Mouse (Mus musculus): ENCODE data around the gene Thegl.

Gene Thegl

DNA sequence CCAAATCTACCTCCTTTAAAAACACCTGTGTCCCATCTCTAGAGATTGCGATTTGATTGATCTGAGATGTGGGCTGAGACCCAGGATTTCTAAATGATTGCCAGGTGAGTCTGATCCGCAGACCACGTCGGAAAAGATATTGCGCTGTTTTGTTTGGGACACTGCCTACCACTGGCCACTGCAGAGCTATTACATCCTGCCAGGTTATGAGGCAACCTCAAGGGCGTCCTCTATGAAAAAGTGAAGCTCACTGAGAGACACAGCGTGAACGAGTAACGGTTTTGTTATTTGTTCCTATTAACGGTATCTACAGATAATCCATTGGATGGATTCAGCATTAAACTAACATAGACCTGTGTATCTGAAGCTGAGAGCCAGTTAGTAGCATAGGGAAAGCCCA is 22.6 kb downstream of the Thegl start:
- in situ Hi-C loops (cut with MboI; ENCODE audit: unreplicated experiment in 2 of 2) = no loop called here

GRCm38 (mm10) chr5:77039391-77039790 is 23.6 kb downstream of the Thegl start:
- in situ Hi-C loops (cut with MboI; ENCODE audit: unreplicated experiment in 2 of 2) = no loop called here

DNA sequence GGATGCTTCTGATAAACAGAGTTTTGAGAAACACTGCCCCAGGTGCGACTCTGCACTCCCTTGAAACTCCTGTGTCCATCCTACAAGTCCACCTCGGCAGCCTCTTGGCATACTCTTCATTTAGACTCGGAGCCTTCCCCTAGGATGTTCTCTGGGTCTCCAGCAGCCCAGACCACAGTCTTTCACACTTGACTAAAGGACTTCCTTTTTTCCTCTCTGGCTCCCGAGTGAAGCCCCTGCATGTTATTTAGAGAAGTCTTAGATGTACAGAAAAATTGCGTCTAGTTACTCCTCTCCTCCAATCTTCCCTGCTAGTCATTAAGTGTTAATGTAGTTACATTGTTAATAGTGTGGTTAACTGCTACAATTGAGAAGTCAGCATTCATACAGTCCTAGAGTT is 28.5 kb downstream of the Thegl start:
- in situ Hi-C loops (cut with MboI; ENCODE audit: unreplicated experiment in 2 of 2) = no loop called here

DNA sequence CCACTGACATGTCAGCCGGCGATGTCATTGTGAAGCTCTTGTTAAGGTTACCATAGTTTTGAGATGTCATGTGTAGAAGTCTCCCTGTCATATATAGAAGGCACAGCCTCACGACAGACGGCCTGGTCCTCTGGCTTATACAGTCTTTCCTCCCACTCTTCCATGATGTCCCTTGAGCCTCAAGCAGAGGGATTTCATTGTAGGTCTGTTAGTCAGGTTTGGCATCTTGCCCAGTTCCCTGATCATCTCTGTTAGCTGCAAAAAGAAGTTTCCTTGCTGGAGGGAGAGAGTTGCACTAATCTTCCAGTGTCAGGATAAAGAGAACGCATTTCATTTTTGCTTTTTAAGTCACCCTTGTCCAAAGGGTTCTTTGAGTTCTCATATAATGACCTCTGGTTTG is 36.8 kb downstream of the Thegl start:
- in situ Hi-C loops (cut with MboI; ENCODE audit: unreplicated experiment in 2 of 2) = no loop called here

DNA sequence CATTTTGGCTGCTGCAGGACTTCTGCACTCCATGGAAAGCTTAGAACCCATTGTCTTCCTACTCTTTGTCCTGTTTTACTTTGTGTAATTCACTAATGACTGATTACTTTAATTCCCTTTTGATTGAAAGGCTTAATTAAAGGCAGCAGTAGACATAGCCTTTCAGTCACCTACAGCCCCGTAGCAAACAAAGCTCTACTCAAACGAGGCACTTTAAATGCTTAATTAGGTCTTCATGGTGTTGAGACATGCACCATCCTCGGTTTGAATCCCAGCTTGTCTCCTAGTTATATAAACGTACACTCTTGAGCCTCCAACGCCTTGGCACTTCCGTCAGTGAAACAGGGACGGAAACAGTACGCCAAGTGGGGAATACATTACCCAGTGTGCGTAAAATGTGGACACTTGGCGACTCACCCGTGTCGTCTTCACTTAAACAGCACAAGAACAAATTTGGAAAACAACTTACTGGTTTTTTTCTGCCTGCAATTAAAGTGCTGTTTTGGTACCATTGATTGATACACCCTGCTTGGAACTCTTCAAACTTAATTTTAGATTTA is 41.1 kb downstream of the Thegl start:
- in situ Hi-C loops (cut with MboI; ENCODE audit: unreplicated experiment in 2 of 2) = no loop called here

GRCm38 (mm10) chr5:77060363-77060762 is 44.5 kb downstream of the Thegl start:
- in situ Hi-C loops (cut with MboI; ENCODE audit: unreplicated experiment in 2 of 2) = no loop called here

GRCm38 (mm10) chr5:77061372-77062038 is 45.7 kb downstream of the Thegl start:
- in situ Hi-C loops (cut with MboI; ENCODE audit: unreplicated experiment in 2 of 2) = no loop called here

DNA sequence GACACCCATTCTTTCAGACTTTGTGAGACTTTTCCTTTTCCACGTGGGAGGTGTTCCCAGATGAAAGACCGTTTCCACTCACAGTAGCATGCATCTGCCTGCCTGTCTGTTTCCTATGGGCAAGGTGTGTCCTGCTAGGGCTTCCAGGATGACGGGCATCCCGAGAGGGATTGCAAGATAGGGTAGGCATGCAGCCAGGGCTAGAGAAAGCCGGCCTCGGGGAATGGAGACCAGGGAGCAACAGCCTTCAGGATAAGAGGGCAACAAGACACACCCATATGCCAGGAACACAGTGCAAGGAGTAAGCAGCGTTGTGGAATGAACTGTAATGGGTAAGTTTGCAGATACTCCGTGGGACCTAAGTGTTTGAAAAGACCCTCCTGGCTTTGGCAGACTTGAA is 51.5 kb downstream of the Thegl start:
- in situ Hi-C loops (cut with MboI; ENCODE audit: unreplicated experiment in 2 of 2) = no loop called here

GRCm38 (mm10) chr5:77070987-77071386 is 55.2 kb downstream of the Thegl start:
- in situ Hi-C loops (cut with MboI; ENCODE audit: unreplicated experiment in 2 of 2) = no loop called here

GRCm38 (mm10) chr5:77071626-77072025 is 55.8 kb downstream of the Thegl start:
- in situ Hi-C loops (cut with MboI; ENCODE audit: unreplicated experiment in 2 of 2) = no loop called here

DNA sequence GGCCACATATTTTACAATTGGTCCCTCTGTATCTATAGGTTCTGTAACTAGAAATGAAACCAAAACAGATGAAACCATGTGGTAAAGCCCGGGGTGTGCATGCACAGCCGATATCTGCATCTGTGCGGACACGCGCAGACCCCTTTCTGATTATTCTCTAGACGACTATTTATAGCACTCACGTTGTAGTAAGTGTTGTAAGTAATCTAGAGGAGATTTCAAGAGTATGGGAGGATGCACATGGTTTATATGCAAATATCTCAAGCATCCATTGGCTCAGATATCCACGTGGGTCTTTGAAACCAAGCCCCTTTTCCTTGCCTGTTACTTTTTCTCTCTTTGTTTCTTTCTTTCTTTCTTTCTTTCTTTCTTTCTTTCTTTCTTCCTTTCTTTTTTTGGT is 58.0 kb downstream of the Thegl start:
- in situ Hi-C loops (cut with MboI; ENCODE audit: unreplicated experiment in 2 of 2) = no loop called here

GRCm38 (mm10) chr5:77074914-77075313 is 59.1 kb downstream of the Thegl start:
- in situ Hi-C loops (cut with MboI; ENCODE audit: unreplicated experiment in 2 of 2) = no loop called here

DNA sequence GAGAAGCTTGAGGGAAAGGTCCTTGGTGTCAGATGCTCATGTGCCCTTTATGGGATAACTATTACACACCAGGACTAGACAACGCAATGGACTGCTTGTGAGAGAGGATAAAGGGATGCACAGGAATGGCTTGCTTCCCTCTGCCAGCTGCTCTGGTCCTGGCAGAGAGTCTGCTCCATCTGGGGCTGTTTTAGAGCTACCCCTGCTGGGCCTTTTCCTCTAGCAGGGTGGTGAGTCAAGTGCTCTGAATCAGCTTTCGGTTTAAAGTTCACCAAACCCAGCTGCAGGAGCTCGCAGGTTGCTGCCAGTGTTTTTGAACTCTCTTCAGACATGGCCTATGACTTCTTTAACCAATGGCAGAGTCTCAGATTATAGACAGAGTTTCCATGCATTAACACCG is 60.1 kb downstream of the Thegl start:
- in situ Hi-C loops (cut with MboI; ENCODE audit: unreplicated experiment in 2 of 2) = no loop called here

GRCm38 (mm10) chr5:77080761-77081160 is 64.9 kb downstream of the Thegl start:
- in situ Hi-C loops (cut with MboI; ENCODE audit: unreplicated experiment in 2 of 2) = no loop called here

- in situ Hi-C loops (cut with MboI; ENCODE audit: unreplicated experiment in 2 of 2) = no loop called here
These were observed 66.9 kb downstream of the Thegl start for GRCm38 (mm10) chr5:77082735-77083134.

DNA sequence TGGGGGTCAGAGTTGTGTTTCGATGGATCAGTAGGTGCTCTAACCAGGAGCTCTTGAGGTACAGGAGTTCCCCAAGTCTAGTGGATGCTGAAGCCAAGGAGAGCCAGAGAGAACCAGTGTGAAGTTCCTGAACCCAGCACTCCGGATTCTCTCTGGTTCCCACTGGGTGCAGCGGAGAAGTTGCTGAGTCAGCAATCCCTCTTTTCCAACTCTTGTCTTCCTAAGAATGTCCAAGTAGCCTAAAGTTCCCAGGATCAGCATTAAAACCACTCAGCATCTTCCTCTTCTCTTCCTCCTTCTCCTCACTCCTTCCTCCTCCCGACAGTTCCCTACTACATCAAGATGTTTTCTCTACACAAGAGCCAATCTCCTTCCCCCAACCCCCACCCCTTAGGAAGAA is 68.6 kb downstream of the Thegl start:
- in situ Hi-C loops (cut with MboI; ENCODE audit: unreplicated experiment in 2 of 2) = no loop called here

DNA sequence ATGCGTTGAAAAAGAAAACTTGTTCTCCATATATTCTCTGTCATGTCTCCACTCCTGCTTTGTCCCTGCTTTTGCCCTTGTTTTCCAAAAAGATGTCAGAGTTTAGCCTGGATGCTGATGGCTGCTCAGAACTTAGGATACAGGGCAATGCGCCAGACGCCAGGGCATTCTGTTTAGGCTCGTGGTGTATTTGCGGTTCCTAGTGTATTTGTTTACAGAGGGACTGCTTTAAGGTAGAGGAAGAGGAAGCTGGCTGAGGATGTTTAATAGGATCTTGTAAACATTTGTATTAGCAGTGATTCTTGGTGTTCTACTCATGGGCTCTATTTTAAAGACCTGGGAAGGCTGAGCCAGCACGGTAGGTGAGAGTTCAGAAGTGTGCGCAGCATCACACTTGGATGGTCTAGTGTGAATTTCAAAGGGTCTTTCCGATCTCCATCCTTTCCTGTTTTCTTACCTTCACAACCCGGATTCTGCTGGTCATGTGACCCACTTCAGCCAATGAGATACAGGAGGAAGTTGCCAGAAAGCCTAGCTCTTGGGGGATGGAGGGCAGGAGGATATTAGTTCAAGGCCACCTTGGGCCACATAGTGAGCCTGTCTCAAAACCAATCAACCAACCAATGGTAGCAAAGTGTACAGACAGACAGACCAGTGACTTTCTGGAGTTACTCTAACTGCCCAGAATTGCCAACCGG is 70.1 kb downstream of the Thegl start:
- in situ Hi-C loops (cut with MboI; ENCODE audit: unreplicated experiment in 2 of 2) = loop anchor here in 1 of 2 experiments (5.0 kb wide), 1 partner anchor 131 kb away; no protein-coding TSS in a partner anchor

- in situ Hi-C loops (cut with MboI; ENCODE audit: unreplicated experiment in 2 of 2) = loop anchor here in 1 of 2 experiments (5.0 kb wide), 1 partner anchor 131 kb away; no protein-coding TSS in a partner anchor
These were observed 70.7 kb downstream of the Thegl start for GRCm38 (mm10) chr5:77086541-77086940.

DNA sequence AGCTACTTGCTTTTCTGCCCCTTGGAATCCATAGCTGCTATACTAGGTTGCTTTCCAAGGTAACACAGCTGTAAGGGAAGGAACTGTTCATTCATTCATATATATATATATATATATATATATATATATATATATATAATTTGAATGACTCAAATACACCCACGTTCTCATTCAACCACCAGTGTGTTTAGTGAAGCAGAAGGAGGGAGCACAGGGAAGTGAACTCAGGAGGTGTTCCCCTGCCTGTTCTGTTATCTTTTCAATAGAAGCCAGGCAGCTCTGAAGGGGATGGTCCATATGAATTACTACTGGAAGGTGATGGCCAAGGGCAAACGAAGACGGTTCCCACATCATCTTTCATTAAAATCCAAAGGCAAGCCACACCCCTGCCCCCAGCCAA is 71.3 kb downstream of the Thegl start:
- in situ Hi-C loops (cut with MboI; ENCODE audit: unreplicated experiment in 2 of 2) = loop anchor here in 1 of 2 experiments (5.0 kb wide), 1 partner anchor 130 kb away; no protein-coding TSS in a partner anchor

DNA sequence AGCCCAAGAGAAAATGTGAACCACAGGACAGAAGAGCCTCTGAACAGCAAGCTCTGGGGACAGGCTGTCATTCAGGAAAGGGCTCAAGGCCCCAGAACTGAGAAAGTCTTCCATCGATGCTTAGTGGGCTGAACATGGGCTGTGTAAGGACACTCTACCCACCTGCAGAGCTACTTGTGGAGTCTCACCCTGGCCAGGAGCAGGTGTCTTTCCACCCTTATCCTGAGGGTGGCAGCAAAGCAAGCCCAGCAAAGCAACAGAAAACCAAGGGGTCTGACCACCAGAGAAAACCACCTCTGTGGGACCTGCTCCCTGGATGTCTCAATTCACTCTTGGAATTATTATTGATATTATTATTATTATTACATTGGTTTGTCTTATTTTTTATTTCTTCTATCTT is 73.5 kb downstream of the Thegl start:
- in situ Hi-C loops (cut with MboI; ENCODE audit: unreplicated experiment in 2 of 2) = loop anchor here in 1 of 2 experiments (5.0 kb wide), 1 partner anchor 128 kb away; no protein-coding TSS in a partner anchor

GRCm38 (mm10) chr5:77089901-77090300 is 74.1 kb downstream of the Thegl start:
- in situ Hi-C loops (cut with MboI; ENCODE audit: unreplicated experiment in 2 of 2) = loop anchor here (5.0 kb wide), 1 partner anchor 127 kb away; no protein-coding TSS in a partner anchor
